Mouse (Mus musculus): ENCODE results near the gene Dnaaf2. TPM values are rescaled to one million over a fixed set of nuclear protein-coding genes. Genes with fewer than 3 reads are reported as not detected.

The Dnaaf2 gene
- polyA plus RNA-seq, 1 experiment, result 3.1 TPM

DNA sequence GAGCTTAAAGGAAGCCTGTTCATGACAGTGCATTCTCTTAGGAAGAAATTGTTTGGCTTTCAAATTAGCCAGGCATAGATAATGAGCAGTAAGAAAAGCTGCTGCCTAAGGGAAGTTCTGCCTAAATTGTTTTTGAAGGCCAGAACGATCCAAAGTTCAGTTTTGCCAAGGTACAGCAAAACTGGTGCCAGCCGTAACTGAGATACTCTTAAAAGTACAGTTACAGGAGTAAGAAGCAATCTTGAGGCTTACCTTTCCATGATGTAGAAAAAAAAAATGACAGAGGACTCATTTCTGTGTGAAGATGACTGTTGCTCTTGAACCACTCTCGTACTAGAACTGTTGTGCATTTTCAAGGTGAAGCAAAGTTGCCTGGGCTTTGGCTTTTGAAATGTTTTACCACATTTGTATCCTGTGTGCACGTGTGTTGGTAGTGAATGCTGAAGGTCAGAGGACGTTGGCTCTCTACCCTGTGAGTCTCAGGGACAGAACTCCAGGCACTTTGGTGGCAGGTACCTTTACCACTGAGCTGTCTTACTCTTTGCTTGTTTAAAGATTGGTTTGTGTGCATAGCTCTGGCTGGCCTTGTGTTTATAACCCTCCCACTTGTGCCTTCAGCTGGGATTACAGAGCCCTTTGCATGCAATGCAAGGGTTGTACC, 11.3 kb downstream of the Dnaaf2 start:
- TF ChIP-seq CTCF (IDR thresholded peaks at IDR 0.05; ENCODE audit: extremely low read depth, insufficient read depth, low read length) (no peak), POLR2A (IDR thresholded peaks at IDR 0.05; ENCODE audit: extremely low read depth, insufficient read depth, low read length) (no peak)
- H3K4me1 ChIP-seq (ENCODE audit: control insufficient read depth, insufficient read depth, low read length), result peaks cover 1% of the 10 kb centered on the region; the same call in 1 of the 2 replicates
- H3K4me3 ChIP-seq (ENCODE audit: insufficient read depth, low read length), result no peak overlapping the region

DNA sequence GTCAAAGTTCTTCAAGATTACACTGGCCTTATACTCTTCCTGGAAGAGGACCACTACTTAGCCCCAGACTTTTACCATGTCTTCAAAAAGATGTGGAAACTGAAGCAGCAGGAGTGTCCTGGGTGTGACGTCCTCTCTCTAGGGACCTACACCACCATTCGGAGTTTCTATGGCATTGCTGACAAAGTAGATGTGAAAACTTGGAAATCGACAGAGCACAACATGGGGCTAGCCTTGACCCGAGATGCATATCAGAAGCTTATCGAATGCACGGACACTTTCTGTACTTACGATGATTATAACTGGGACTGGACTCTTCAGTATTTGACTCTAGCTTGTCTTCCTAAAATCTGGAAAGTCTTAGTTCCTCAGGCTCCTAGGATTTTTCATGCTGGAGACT, 12.9 kb downstream of the Dnaaf2 start:
- Histone ChIP-seq H3K4me3 (ENCODE audit: insufficient read depth, low read length) (peak overlapping the region; percentile 63; the same call in 1 of the 2 replicates), H3K4me1 (ENCODE audit: control insufficient read depth, insufficient read depth, low read length) (peaks cover 1% of the 10 kb centered on the region; the same call in 1 of the 2 replicates), H3K27ac (ENCODE audit: insufficient read depth, low read length) (no peak overlapping the region)
- no peak for TF ChIP-seq CTCF (IDR thresholded peaks at IDR 0.05; ENCODE audit: extremely low read depth, insufficient read depth, low read length)
- TF ChIP-seq POLR2A (IDR thresholded peaks at IDR 0.05; ENCODE audit: extremely low read depth, insufficient read depth, low read length), result no peak

More for the DNA sequence above, 11.3 kb downstream of the Dnaaf2 start:
- H3K27ac ChIP-seq (ENCODE audit: insufficient read depth, low read length), result no peak overlapping the region

DNA sequence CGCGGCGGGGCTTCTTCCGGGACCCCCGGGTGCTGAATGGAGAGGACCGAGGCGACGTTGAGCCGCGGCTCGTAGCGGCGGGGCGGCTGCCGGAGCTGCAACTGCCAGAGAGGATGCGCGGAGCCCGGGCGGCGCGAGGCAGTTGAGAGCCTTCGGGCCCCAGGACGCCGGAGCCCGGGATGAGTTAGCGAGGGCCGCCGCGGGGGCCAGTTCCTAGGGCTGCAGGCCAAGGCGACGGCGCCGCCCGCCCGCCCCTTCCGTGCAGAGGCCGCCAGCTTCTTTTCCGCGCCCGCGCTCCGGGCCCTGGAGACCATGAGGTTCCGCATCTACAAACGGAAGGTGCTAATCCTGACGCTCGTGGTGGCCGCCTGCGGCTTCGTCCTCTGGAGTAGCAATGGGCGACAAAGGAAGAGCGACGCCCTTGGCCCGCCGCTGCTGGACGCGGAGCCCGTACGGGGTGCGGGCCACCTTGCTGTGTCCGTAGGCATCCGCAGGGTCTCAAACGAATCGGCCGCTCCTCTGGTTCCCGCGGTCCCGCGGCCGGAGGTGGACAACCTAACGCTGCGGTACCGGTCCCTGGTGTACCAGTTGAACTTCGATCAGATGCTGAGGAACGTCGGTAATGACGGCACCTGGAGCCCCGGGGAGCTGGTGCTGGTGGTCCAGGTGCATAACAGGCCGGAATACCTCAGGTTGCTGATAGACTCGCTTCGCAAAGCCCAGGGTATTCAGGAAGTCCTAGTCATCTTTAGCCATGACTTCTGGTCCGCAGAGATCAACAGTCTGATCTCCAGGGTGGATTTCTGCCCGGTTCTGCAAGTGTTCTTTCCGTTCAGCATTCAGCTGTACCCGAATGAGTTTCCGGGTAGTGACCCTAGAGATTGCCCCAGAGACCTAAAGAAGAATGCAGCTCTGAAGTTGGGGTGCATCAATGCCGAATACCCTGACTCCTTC, 13.6 kb downstream of the Dnaaf2 start:
- Histone ChIP-seq H3K27ac (ENCODE audit: insufficient read depth, low read length) (peak overlapping the region; percentile 90), H3K4me3 (ENCODE audit: insufficient read depth, low read length) (peak overlapping the region; percentile 63), H3K4me1 (ENCODE audit: control insufficient read depth, insufficient read depth, low read length) (peaks cover 1% of the 10 kb centered on the region; the same call in 1 of the 2 replicates)
- no peak for TF ChIP-seq POLR2A (IDR thresholded peaks at IDR 0.05; ENCODE audit: extremely low read depth, insufficient read depth, low read length)
- TF ChIP-seq CTCF (IDR thresholded peaks at IDR 0.05; ENCODE audit: extremely low read depth, insufficient read depth, low read length), result no peak

DNA sequence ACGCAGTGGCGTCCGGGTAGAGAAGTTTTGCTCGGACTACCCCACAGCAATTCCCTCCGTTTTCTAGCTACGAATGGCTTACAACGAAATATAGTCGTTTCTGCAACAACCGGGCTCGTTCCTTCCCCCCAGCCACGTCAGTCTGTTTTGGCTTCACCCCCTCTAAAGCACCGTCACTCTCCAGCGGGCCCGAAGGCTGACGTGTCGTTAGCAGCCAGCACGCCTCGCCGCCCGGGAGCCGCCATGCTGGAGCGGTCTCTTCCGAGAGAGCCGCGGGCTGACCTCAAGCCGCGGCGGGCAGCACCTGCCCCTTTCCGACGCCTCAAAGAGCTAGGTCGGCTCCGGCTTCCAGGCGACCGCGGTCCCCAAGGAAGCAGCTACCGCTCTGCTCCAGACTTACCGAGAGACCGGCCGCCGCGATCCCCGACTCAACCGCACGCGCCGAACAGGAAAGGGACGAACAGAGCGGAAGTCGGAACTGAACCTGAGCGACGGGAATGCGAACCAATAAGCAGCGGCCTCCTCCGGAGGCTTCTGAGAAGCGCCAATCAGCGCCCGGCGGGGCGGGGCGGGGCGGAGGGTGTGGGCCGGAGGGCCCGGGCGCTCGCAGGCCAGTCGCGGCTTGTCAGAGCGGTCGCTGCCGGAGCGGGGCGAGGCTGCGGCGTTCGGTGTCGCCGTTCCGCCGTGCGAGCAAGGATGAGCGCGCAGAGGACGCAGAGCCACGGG, 14.5 kb downstream of the Dnaaf2 start, which contains the start of the genes Rpl36al and Mgat2:
Rpl36al (minus strand) TSS at position 501 of the 726 bp plus-strand sequence.
Mgat2 (plus strand) TSS at position 575 of the 726 bp plus-strand sequence.
- H3K27ac ChIP-seq (ENCODE audit: insufficient read depth, low read length), result peak within 1 kb of the TSS; percentile 93
- peak within 1 kb of the TSS; percentile 63 for H3K4me3 ChIP-seq (ENCODE audit: insufficient read depth, low read length)
- TF ChIP-seq CTCF (IDR thresholded peaks at IDR 0.05; ENCODE audit: extremely low read depth, insufficient read depth, low read length) (no peak), POLR2A (IDR thresholded peaks at IDR 0.05; ENCODE audit: extremely low read depth, insufficient read depth, low read length) (peak; percentile 83)
- H3K4me1 ChIP-seq (ENCODE audit: control insufficient read depth, insufficient read depth, low read length), result peaks cover 1% of the 10 kb centered on the region; the same call in 1 of the 2 replicates

DNA sequence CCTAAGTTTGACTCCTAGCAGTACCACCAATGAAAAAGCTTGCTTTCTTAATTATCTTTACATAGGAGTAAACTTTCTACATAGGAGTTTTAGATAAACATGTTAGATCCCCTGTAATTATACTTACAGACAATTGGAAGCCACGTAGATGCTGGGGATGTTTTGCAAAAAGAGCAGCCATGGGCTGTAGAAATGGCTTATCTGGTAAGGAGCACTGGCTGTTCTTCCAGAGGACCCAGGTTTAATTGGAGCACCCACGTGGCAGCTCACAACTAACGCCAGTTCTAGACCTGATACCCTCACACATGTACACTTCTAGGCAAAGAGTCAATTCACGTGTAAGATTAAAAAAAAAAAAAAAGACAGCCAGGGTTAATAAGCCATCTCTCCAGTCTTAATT, 16.4 kb downstream of the Dnaaf2 start:
- no peak overlapping the region for H3K27ac ChIP-seq (ENCODE audit: insufficient read depth, low read length)
- H3K4me1 ChIP-seq (ENCODE audit: control insufficient read depth, insufficient read depth, low read length), result peaks cover 1% of the 10 kb centered on the region; the same call in 1 of the 2 replicates
- H3K4me3 ChIP-seq (ENCODE audit: insufficient read depth, low read length), result no peak overlapping the region
- TF ChIP-seq POLR2A (IDR thresholded peaks at IDR 0.05; ENCODE audit: extremely low read depth, insufficient read depth, low read length), result no peak
- TF ChIP-seq CTCF (IDR thresholded peaks at IDR 0.05; ENCODE audit: extremely low read depth, insufficient read depth, low read length), result no peak

DNA sequence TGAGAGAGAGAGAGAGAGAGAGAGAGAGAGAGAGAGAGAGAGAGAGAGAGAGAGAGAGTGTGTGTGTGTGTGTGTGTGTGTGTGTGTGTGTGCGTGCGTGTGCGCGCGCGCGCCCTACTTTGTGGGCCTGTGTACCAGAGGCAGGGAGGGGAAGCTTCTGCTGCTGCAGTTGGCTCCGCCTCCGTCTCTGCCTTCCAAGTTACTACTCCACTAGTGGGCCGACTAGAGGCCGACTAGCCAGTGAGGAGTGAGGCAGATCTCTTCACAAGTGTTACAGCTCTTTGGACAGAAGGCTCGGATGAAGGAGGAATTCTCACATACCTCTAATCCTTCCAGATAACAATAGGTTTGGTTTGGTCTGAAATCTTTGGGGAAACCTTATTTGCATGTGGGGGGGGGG, 18.9 kb downstream of the Dnaaf2 start:
- TF ChIP-seq CTCF (IDR thresholded peaks at IDR 0.05; ENCODE audit: extremely low read depth, insufficient read depth, low read length), result no peak
- no peak for TF ChIP-seq POLR2A (IDR thresholded peaks at IDR 0.05; ENCODE audit: extremely low read depth, insufficient read depth, low read length)
- Histone ChIP-seq H3K27ac (ENCODE audit: insufficient read depth, low read length) (no peak overlapping the region), H3K4me3 (ENCODE audit: insufficient read depth, low read length) (no peak overlapping the region), H3K4me1 (ENCODE audit: control insufficient read depth, insufficient read depth, low read length) (peaks cover 1% of the 10 kb centered on the region; the same call in 1 of the 2 replicates)

DNA sequence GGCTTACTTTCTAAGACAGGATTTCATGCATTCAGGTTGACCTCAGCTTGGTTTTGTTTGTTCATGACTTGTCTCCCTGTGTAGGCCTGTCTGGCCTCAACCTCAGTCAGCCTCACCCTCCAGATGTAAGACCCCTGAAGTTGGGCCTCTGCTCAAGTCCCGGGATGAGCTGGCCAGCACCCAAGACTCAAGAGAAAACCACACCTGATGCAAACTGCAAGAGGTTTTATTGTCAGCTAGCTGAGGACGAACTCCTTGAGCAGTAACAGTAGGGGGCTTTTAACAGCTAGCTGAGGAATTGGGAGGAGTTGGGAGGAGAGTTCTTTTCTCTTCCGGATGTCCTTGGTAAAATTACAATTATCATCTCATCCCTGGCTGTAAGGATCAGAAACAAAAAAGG, 20.7 kb downstream of the Dnaaf2 start:
- no peak for TF ChIP-seq CTCF (IDR thresholded peaks at IDR 0.05; ENCODE audit: extremely low read depth, insufficient read depth, low read length)
- TF ChIP-seq POLR2A (IDR thresholded peaks at IDR 0.05; ENCODE audit: extremely low read depth, insufficient read depth, low read length), result no peak
- Histone ChIP-seq H3K4me3 (ENCODE audit: insufficient read depth, low read length) (no peak overlapping the region), H3K27ac (ENCODE audit: insufficient read depth, low read length) (no peak overlapping the region), H3K4me1 (ENCODE audit: control insufficient read depth, insufficient read depth, low read length) (no peaks in the 10 kb centered on the region)

DNA sequence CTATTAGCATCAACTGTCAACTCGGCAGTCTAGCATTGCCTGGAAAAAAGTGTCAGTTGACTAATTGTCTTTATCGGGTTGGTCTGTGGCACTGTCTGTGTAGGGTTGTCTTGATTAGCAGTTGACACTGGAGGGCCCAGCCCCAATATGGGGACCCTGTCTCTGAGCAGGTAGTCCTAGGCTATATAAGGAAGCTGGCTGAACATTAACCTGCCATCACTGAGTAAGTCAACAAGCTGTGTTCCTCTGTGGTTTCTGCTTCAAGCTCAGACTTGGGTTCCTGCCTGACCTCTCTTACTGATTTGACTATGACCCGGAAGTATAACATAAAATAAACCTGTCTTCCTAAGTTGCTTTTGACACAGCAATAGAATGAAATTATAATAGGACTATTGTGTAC, 22.3 kb downstream of the Dnaaf2 start:
- no peak for TF ChIP-seq POLR2A (IDR thresholded peaks at IDR 0.05; ENCODE audit: extremely low read depth, insufficient read depth, low read length)
- no peak for TF ChIP-seq CTCF (IDR thresholded peaks at IDR 0.05; ENCODE audit: extremely low read depth, insufficient read depth, low read length)
- no peak overlapping the region for H3K27ac ChIP-seq (ENCODE audit: insufficient read depth, low read length)
- H3K4me1 ChIP-seq (ENCODE audit: control insufficient read depth, insufficient read depth, low read length), result no peaks in the 10 kb centered on the region
- no peak overlapping the region for H3K4me3 ChIP-seq (ENCODE audit: insufficient read depth, low read length)

DNA sequence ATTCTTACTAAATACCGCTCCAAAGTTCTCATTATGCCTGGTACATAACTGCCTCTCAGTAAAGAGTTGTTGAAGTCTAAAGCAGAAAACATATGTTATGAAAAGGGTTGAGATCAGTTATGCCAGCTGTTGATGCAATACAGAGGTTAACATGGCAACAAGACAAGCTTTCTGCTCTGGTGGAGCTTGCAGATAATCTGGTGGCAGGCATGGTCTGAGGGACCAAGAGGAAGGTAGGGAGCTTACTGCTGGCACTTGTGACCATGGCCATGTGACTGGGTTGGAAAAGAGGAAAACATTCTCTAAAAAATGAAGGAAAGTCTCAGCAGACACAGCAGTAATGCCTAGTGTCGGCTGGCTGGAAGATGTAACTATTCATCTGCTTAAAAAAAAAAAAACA, 26.9 kb downstream of the Dnaaf2 start:
- no peak overlapping the region for H3K27ac ChIP-seq (ENCODE audit: insufficient read depth, low read length)
- H3K4me1 ChIP-seq (ENCODE audit: control insufficient read depth, insufficient read depth, low read length), result no peaks in the 10 kb centered on the region
- H3K4me3 ChIP-seq (ENCODE audit: insufficient read depth, low read length), result no peak overlapping the region
- TF ChIP-seq CTCF (IDR thresholded peaks at IDR 0.05; ENCODE audit: extremely low read depth, insufficient read depth, low read length) (no peak), POLR2A (IDR thresholded peaks at IDR 0.05; ENCODE audit: extremely low read depth, insufficient read depth, low read length) (no peak)
